Mouse (Mus musculus) adrenal gland, postnatal 36 days (tissue): Measurements from ENCODE around the gene Mrps18a. TPM values are rescaled to one million over a fixed set of nuclear protein-coding genes. Genes with fewer than 3 reads are reported as not detected.

ENCODE experiments used
- total RNA-seq, 2 experiments: library from RNA; stranded (reverse); gene quantifications; 2 replicates each; pipeline ENCODE4 v1.2.3; 2021

Mrps18a gene
- total RNA-seq, 2 experiments from 2014 or later: 99.1 to 106 TPM

Other genes starting within 250 kb of the Mrps18a start
- 100 to 1,000 TPM; 330 to 830 TPM for gene Vegfa, start 78.6 kb upstream of the Mrps18a start, total RNA-seq
- 10 to 100 TPM in 1 of 2 experiments, 1 to 10 TPM in 1; 7.9 to 12.8 TPM for gene Rsph9, start 33.2 kb downstream of the Mrps18a start, total RNA-seq
- 10 to 100 TPM; 19.7 to 20.1 TPM for gene Mad2l1bp, start 42.6 kb downstream of the Mrps18a start, total RNA-seq
- 10 to 100 TPM; 67.4 to 78.1 TPM for gene Gtpbp2, start 50.0 kb downstream of the Mrps18a start, total RNA-seq
- gene Polh, start 91.7 kb downstream of the Mrps18a start, total RNA-seq: 10 to 100 TPM; 43.3 to 45.3 TPM
- 10 to 100 TPM; 81.4 to 87.7 TPM for gene Xpo5, start 91.8 kb downstream of the Mrps18a start, total RNA-seq
- gene Polr1c, start 137.1 kb downstream of the Mrps18a start, total RNA-seq: 100 to 1,000 TPM in 1 of 2 experiments, 10 to 100 TPM in 1; 97.8 to 119 TPM
- 100 to 1,000 TPM; 137 to 176 TPM for gene Yipf3, start 137.1 kb downstream of the Mrps18a start, total RNA-seq
- 1 to 10 TPM; 5.4 to 8.9 TPM for gene Lrrc73, start 142.5 kb downstream of the Mrps18a start, total RNA-seq
- gene Tjap1, start 172.0 kb downstream of the Mrps18a start, total RNA-seq: 10 to 100 TPM; 46.1 to 49.9 TPM
- under 1 TPM in 1 of 2 experiments, not detected in 1; 0.33 TPM for gene Dlk2, start 186.4 kb downstream of the Mrps18a start, total RNA-seq
- gene Abcc10, start 217.4 kb downstream of the Mrps18a start, total RNA-seq: 1 to 10 TPM; 6.8 to 7.4 TPM